Comparison of ENCODE assay signal across 2 mouse cellular contexts in genomic region chr6:23156357-23156756, GRCm38 (mm10). TPM values are rescaled to one million over a fixed set of nuclear protein-coding genes. Genes with fewer than 3 reads are reported as not detected.
"Had no signal": no experiment of that assay in that cellular context is flagged by ENCODE, and none has a peak within 500 bp of the region (broad histone marks: within the 10 kb centered on the region; RNA-seq: fewer than 3 reads in every experiment).

No protein-coding gene starts in this region.

RNA-seq across cellular contexts. Expression of gene Aass, which starts 23.6 kb away (rescaled TPM):
- total RNA-seq: megakaryocyte, adult 5-6 weeks; monocyte, adult 5-6 weeks had no signal
